Mouse (Mus musculus): ENCODE results near the gene Gm17660. TPM values are rescaled to one million over a fixed set of nuclear protein-coding genes. Genes with fewer than 3 reads are reported as not detected.

Gene Gm17660
- total and polyA plus RNA-seq, 3 experiments: not detected

DNA sequence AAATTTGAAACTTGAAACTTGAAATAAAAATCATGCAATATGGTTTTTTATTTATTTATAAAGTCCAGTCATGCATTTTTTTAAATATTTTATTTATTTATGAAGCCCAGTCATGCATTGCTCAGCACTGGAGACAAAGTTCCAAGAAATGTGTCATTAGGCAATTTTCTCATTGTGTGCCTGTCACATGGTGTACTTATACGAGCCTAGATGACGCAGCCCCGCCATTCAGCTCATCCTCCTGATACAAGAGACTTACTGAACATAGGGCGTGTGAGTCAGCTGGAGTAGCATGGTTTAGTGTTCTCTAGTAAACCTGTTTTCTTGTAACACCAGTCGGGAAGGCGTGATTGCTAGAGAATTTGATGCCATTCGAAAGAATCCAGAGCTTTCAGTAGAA is 21.1 kb downstream of the Gm17660 start:
- 0 out of 2 replicates have a peak, but pooled peaks cover 2% of the 10 kb centered on the region for H3K79me2 ChIP-seq (replicated peaks; ENCODE audit: control insufficient read depth, extremely low read depth, insufficient read depth, poor library complexity, severe bottlenecking)
- no peak overlapping the region for H3K9ac ChIP-seq (ENCODE audit: insufficient read depth, low read depth)
- dilution Hi-C loops (cut with MboI; ENCODE audit: extremely low pct_ligation_motif_present, extremely low pct_unique_long_range_greater_than_20kb, low sequenced_read_pairs): no loop called here
- in situ Hi-C loops (cut with MboI; ENCODE audit: low pct_ligation_motif_present, low pct_unique_long_range_greater_than_20kb, low sequenced_read_pairs): no loop called here
- H3K27me3 ChIP-seq (replicated peaks): no peaks in the 10 kb centered on the region
- H3K4me1 ChIP-seq (ENCODE audit: control insufficient read depth in 1 of 2, insufficient read depth in 2 of 2): peaks cover 3 to 7% of the 10 kb centered on the region in 2 experiments; a peak in 2 of 4 replicates
- H3K9me3 ChIP-seq (replicated peaks; ENCODE audit: low read length): no peaks in the 10 kb centered on the region
- no peak overlapping the region for H3K27ac ChIP-seq (ENCODE audit: insufficient read depth, low read depth)
- no peak for TF ChIP-seq JUN (IDR thresholded peaks at IDR 0.05; ENCODE audit: insufficient read depth, low read depth, low read length)
- TF ChIP-seq SIN3A (IDR thresholded peaks at IDR 0.05; ENCODE audit: low read length): no peak
- no peak for TF ChIP-seq MAFK (IDR thresholded peaks at IDR 0.05; ENCODE audit: insufficient replicate concordance, low read length)
- TF ChIP-seq MAX (IDR thresholded peaks at IDR 0.05; ENCODE audit: low read length): no peak
- TF ChIP-seq E2F4 (IDR thresholded peaks at IDR 0.05; ENCODE audit: insufficient replicate concordance, low read depth, low read length): no peak
- no peak for TF ChIP-seq HCFC1 (IDR thresholded peaks at IDR 0.05; ENCODE audit: low read depth, low read length)
- TF ChIP-seq CHD2 (IDR thresholded peaks at IDR 0.05; ENCODE audit: low read length): no peak
- no peak for TF ChIP-seq TBP (conservative IDR thresholded peaks at IDR 0.05; ENCODE audit: low read depth, low read length)
- no peak for TF ChIP-seq BHLHE40 (IDR thresholded peaks at IDR 0.05; ENCODE audit: low read depth, low read length)
- TF ChIP-seq ZMIZ1 (IDR thresholded peaks at IDR 0.05; ENCODE audit: low read depth, low read length): no peak
- no peak for TF ChIP-seq RCOR1 (conservative IDR thresholded peaks at IDR 0.05; ENCODE audit: low read depth, low read length)
- no peak for TF ChIP-seq SMC3 (IDR thresholded peaks at IDR 0.05; ENCODE audit: low read depth, low read length)
- TF ChIP-seq MXI1 (IDR thresholded peaks at IDR 0.05; ENCODE audit: low read depth, low read length): no peak
- TF ChIP-seq UBTF (IDR thresholded peaks at IDR 0.05; ENCODE audit: low read depth, low read length): no peak
- no peak for TF ChIP-seq CHD1 (IDR thresholded peaks at IDR 0.05; ENCODE audit: low read depth, low read length)
- no peak for DNase-seq (ENCODE audit: extremely low read depth)
- H3K36me3 ChIP-seq (replicated peaks in 1 of 2; ENCODE audit: control insufficient read depth in 1 of 2, insufficient read depth in 1 of 2, low read length in 1 of 2): peaks cover 19 to 90% of the 10 kb centered on the region in 2 experiments
- no peak overlapping the region for H3K4me3 ChIP-seq (replicated peaks in 1 of 3; ENCODE audit: low read depth in 2 of 3, low read length in 2 of 3, poor library complexity in 1 of 3)
- no peak overlapping the region for H3K4me2 ChIP-seq (ENCODE audit: insufficient read depth, low read depth, poor library complexity, severe bottlenecking)

DNA sequence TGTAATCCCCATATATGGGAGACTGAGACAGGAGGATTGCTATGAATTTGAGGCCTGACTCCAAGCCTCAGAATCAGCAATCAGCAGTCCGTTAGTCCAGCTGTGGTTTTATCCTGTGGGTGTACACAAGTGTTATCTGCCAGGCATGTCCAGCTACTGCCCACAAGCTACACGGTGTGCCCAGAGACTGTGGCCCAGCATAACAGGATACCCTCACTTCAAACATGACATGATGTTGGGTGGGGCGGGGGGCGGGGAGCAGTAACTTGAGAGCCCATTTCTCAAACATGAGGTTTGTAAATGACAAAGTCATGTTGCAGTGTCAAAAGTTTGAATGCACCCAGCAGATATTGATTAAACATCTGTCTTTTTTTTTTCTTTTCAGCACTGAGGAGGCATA is 21.6 kb downstream of the Gm17660 start:
- Histone ChIP-seq H3K4me1 (ENCODE audit: control insufficient read depth in 1 of 2, insufficient read depth in 2 of 2) (peaks cover 0 to 7% of the 10 kb centered on the region in 2 experiments; a peak in 1 of 4 replicates), H3K4me3 (replicated peaks in 1 of 3; ENCODE audit: low read depth in 2 of 3, low read length in 2 of 3, poor library complexity in 1 of 3) (no peak overlapping the region), H3K36me3 (replicated peaks in 1 of 2; ENCODE audit: control insufficient read depth in 1 of 2, insufficient read depth in 1 of 2, low read length in 1 of 2) (peaks cover 18 to 90% of the 10 kb centered on the region in 2 experiments), H3K27ac (ENCODE audit: insufficient read depth, low read depth) (no peak overlapping the region), H3K9ac (ENCODE audit: insufficient read depth, low read depth) (no peak overlapping the region), H3K4me2 (ENCODE audit: insufficient read depth, low read depth, poor library complexity, severe bottlenecking) (no peak overlapping the region), H3K9me3 (replicated peaks; ENCODE audit: low read length) (no peaks in the 10 kb centered on the region), H3K79me2 (replicated peaks; ENCODE audit: control insufficient read depth, extremely low read depth, insufficient read depth, poor library complexity, severe bottlenecking) (0 out of 2 replicates have a peak, but pooled peaks cover 2% of the 10 kb centered on the region), H3K27me3 (replicated peaks) (no peaks in the 10 kb centered on the region)
- TF ChIP-seq POLR2AphosphoS2 (IDR thresholded peaks at IDR 0.05; ENCODE audit: low read depth, low read length) (no peak), JUND (conservative IDR thresholded peaks at IDR 0.05; ENCODE audit: low read depth, low read length) (no peak), TBP (conservative IDR thresholded peaks at IDR 0.05; ENCODE audit: low read depth, low read length) (no peak), USF1 (IDR thresholded peaks at IDR 0.05; ENCODE audit: low read depth, low read length) (no peak), CTCF (conservative IDR thresholded peaks at IDR 0.05 in 1 of 2, IDR thresholded peaks at IDR 0.05 in 1 of 2; ENCODE audit: low read depth in 2 of 2, low read length in 2 of 2) (no peak), ELF1 (IDR thresholded peaks at IDR 0.05; ENCODE audit: low read depth, low read length) (no peak), CHD1 (IDR thresholded peaks at IDR 0.05; ENCODE audit: low read depth, low read length) (no peak), SIN3A (IDR thresholded peaks at IDR 0.05; ENCODE audit: low read length) (no peak), POLR2A (IDR thresholded peaks at IDR 0.05; ENCODE audit: low read depth, low read length) (no peak), MAZ (IDR thresholded peaks at IDR 0.05; ENCODE audit: low read depth, low read length) (no peak), JUN (IDR thresholded peaks at IDR 0.05; ENCODE audit: insufficient read depth, low read depth, low read length) (no peak), MAX (IDR thresholded peaks at IDR 0.05; ENCODE audit: low read length) (no peak), E2F4 (IDR thresholded peaks at IDR 0.05; ENCODE audit: insufficient replicate concordance, low read depth, low read length) (no peak), MEF2A (IDR thresholded peaks at IDR 0.05; ENCODE audit: borderline replicate concordance, low read depth, low read length) (no peak), IRF4 (IDR thresholded peaks at IDR 0.05; ENCODE audit: low read depth, low read length) (no peak)
- dilution Hi-C loops (cut with MboI; ENCODE audit: extremely low pct_ligation_motif_present, extremely low pct_unique_long_range_greater_than_20kb, low sequenced_read_pairs) (no loop called here), in situ Hi-C loops (cut with MboI; ENCODE audit: low pct_ligation_motif_present, low pct_unique_long_range_greater_than_20kb, low sequenced_read_pairs) (no loop called here)
- DNase-seq (ENCODE audit: extremely low read depth): no peak

Data from CH12.LX (cell line).